15 mouse cellular contexts compared by ENCODE assay signal in the genomic region with DNA sequence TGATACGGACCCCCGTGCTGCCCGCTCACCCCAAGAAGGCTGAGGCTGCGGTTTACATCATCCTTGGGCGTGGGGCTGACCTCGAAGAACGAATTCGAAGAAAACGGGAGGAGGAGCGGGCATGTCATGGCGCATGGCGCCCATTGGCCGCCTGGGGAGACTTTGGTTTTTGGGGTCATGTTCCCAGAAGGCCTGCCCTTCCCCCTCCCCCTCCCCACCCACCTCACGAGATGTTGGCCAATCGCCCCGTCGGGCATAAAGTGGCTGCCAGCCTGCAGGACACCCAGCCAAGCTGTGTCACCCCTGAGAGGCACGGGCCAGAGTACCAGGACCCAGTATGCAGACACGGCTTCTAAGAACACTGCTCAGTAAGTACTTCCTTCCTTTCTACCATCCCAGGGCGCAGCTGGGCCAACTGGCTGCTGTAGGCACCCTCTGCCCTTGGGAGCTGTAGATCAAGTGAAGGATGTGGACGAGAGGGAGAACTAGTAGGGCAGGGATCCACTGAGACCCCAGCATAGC. TPM values are rescaled to one million over a fixed set of nuclear protein-coding genes. Genes with fewer than 3 reads are reported as not detected.
A peak's percentile ranks its signal among the peaks of the same experiment; 100 is the strongest.
DNase-seq lines count a peak whose midpoint lies in the region; ATAC-seq and TF ChIP-seq lines count a peak whose summit lies in the region.
"Had no signal": no experiment of that assay in that cellular context is flagged by ENCODE, and none has a peak within 500 bp of the region (broad histone marks: within the 10 kb centered on the region; RNA-seq: fewer than 3 reads in every experiment).

No protein-coding gene starts in this region.

- no peak overlapping the region for H3K4me2 ChIP-seq in lung, postnatal 0 days (replicated peaks; ENCODE audit: low read depth, low read length)
- H3K4me2 ChIP-seq in hindbrain, embryonic 14.5 days (replicated peaks) = no peak overlapping the region
- H3K4me2 ChIP-seq: embryonic facial prominence, embryonic 15.5 days; limb, embryonic 12.5 days; midbrain, embryonic 12.5 days had no signal

- H3K27ac ChIP-seq in lung, postnatal 0 days (ENCODE audit: low read length) = no peak overlapping the region
- peak overlapping the region; percentile 86 for H3K27ac ChIP-seq in bone marrow macrophage, adult 2 months (ENCODE audit: insufficient read depth, low read depth, low read length)
- H3K27ac ChIP-seq in macrophage = peak overlapping the region; percentile 93
- H3K27ac ChIP-seq in hindbrain, embryonic 14.5 days = no peak overlapping the region
- H3K27ac ChIP-seq: embryonic facial prominence, embryonic 15.5 days; limb, embryonic 12.5 days; midbrain, embryonic 12.5 days had no signal

- no peaks in the 10 kb centered on the region for H3K9me3 ChIP-seq in lung, postnatal 0 days (ENCODE audit: low read length)
- H3K9me3 ChIP-seq in hindbrain, embryonic 14.5 days (ENCODE audit: control insufficient read depth, low read length) = no peaks in the 10 kb centered on the region
- H3K9me3 ChIP-seq: embryonic facial prominence, embryonic 15.5 days; limb, embryonic 12.5 days; midbrain, embryonic 12.5 days had no signal

- peak overlapping the region; percentile 7 for H3K4me3 ChIP-seq in lung, adult 2 months (replicated peaks; ENCODE audit: extremely low read depth, low read depth, low read length)
- no peak overlapping the region for H3K4me3 ChIP-seq in lung, postnatal 0 days (ENCODE audit: low read depth, low read length)
- peak overlapping the region; percentile 82 for H3K4me3 ChIP-seq in bone marrow macrophage, adult 2 months (ENCODE audit: insufficient read depth, low read length)
- peak overlapping the region; percentile 96 for H3K4me3 ChIP-seq in macrophage (ENCODE audit: inconsistent target)
- no peak overlapping the region for H3K4me3 ChIP-seq in hindbrain, embryonic 14.5 days (replicated peaks; ENCODE audit: low read length)
- H3K4me3 ChIP-seq: embryonic facial prominence, embryonic 15.5 days; limb, embryonic 12.5 days; midbrain, embryonic 12.5 days had no signal

- peaks cover 22% of the 10 kb centered on the region for H3K79me2 ChIP-seq in macrophage (ENCODE audit: inconsistent target)

- no peak overlapping the region for H3K9ac ChIP-seq in lung, postnatal 0 days (replicated peaks; ENCODE audit: low read depth)
- no peak overlapping the region for H3K9ac ChIP-seq in hindbrain, embryonic 14.5 days
- H3K9ac ChIP-seq: embryonic facial prominence, embryonic 15.5 days; limb, embryonic 12.5 days; midbrain, embryonic 12.5 days had no signal

- TF ChIP-seq POLR2A in lung, adult 2 months (IDR thresholded peaks at IDR 0.05; ENCODE audit: borderline replicate concordance, extremely low read depth, low read depth, low read length) = 0 out of 2 replicates have a peak, but pooled peaks have one; percentile 6
- no peak for TF ChIP-seq POLR2A in bone marrow macrophage, adult 2 months (IDR thresholded peaks at IDR 0.05; ENCODE audit: borderline replicate concordance, low read depth, low read length)

- TF ChIP-seq EP300 in lung, postnatal 0 days (IDR thresholded peaks at IDR 0.05) = no peak

- no peak for TF ChIP-seq CTCF in lung, adult 2 months (IDR thresholded peaks at IDR 0.05; ENCODE audit: insufficient read depth, low read length)
- TF ChIP-seq CTCF in lung, postnatal 0 days (IDR thresholded peaks at IDR 0.05) = no peak
- no peak for TF ChIP-seq CTCF in bone marrow macrophage, adult 2 months (IDR thresholded peaks at IDR 0.05; ENCODE audit: low read depth, low read length)

- no peaks in the 10 kb centered on the region for H3K4me1 ChIP-seq in lung, adult 2 months (ENCODE audit: control insufficient read depth, insufficient read depth, low read length)
- no peaks in the 10 kb centered on the region for H3K4me1 ChIP-seq in lung, postnatal 0 days (ENCODE audit: insufficient read depth, low read depth, low read length)
- H3K4me1 ChIP-seq in bone marrow macrophage, adult 2 months (ENCODE audit: control insufficient read depth, insufficient read depth, low read length) = peaks cover 48% of the 10 kb centered on the region
- H3K4me1 ChIP-seq in hindbrain, embryonic 14.5 days (replicated peaks; ENCODE audit: control insufficient read depth, insufficient read depth, low read length) = no peaks in the 10 kb centered on the region
- H3K4me1 ChIP-seq: embryonic facial prominence, embryonic 15.5 days; limb, embryonic 12.5 days; midbrain, embryonic 12.5 days had no signal

- no peaks in the 10 kb centered on the region for H3K27me3 ChIP-seq in lung, postnatal 0 days (replicated peaks; ENCODE audit: insufficient read depth, low read length)
- H3K27me3 ChIP-seq in hindbrain, embryonic 14.5 days (ENCODE audit: control insufficient read depth, insufficient read depth, low read length) = no peaks in the 10 kb centered on the region
- H3K27me3 ChIP-seq: embryonic facial prominence, embryonic 15.5 days; limb, embryonic 12.5 days; midbrain, embryonic 12.5 days had no signal

- no peak for ATAC-seq in lung, postnatal 0 days
- ATAC-seq in hindbrain, embryonic 14.5 days (ENCODE audit: low FRiP score) = no peak

- DNase-seq in lung, adult 2 months = no peak
- DNase-seq in lung, postnatal 0 days (ENCODE audit: low spot score) = no peak
- peak; percentile 59 for DNase-seq in thymus, postnatal 4 days
- DNase-seq in kidney, adult 8-10 months = no peak
- no peak for DNase-seq in hindbrain, embryonic 14.5 days (ENCODE audit: low spot score)
- DNase-seq: adrenal gland, adult 2 months; cerebellum, adult 8-10 months; heart, postnatal 14 days; kidney, adult 2 months; layer of hippocampus, adult 9-11 months had no signal

- no peaks in the 10 kb centered on the region for H3K36me3 ChIP-seq in lung, postnatal 0 days (ENCODE audit: insufficient read depth, low read length)
- H3K36me3 ChIP-seq in macrophage (ENCODE audit: inconsistent target) = peaks cover 12% of the 10 kb centered on the region; the same call in 1 of the 2 replicates
- no peaks in the 10 kb centered on the region for H3K36me3 ChIP-seq in hindbrain, embryonic 14.5 days (replicated peaks; ENCODE audit: control insufficient read depth, insufficient read depth)
- H3K36me3 ChIP-seq: embryonic facial prominence, embryonic 15.5 days; limb, embryonic 12.5 days; midbrain, embryonic 12.5 days had no signal

- WGBS in lung, adult 2 months = 68% methylated on average over 21 of the region's 21 CpGs
- WGBS in lung, postnatal 0 days = 82% methylated on average over 20 of the region's 21 CpGs
- WGBS in macrophage (ENCODE audit: missing documents) = 4% methylated on average over 20 of the region's 21 CpGs
- WGBS in hindbrain, embryonic 14.5 days = 88% methylated on average over 21 of the region's 21 CpGs

RNA-seq across cellular contexts. Expression of gene Osm, which starts 0.4 kb away (rescaled TPM):
- 1.0 and 1.3 TPM in 2 replicates for polyA plus RNA-seq in lung, adult 2 months (2012; rRNA removed)
- polyA plus RNA-seq in lung, postnatal 0 days (2015; fragmentation: Nextera tagmentation; extraction: Ambion mirVana) = 0.69 and 1.3 TPM in 2 replicates
- polyA plus RNA-seq in bone marrow macrophage, adult 2 months (2012; ENCODE audit: insufficient read depth, insufficient read length, missing spikeins) = 5.3 and 6.2 TPM in 2 replicates
- total RNA-seq in macrophage (2018; cell fraction: chromatin; rRNA removed) = 100 to 1,000 TPM in 1 of 26 experiments, 10 to 100 TPM in 21, 1 to 10 TPM in 4; 5.0 to 109 (median 19.2) TPM
- 100 to 1,000 TPM in 7 of 26 experiments, 10 to 100 TPM in 16, 1 to 10 TPM in 3; 6.2 to 178 (median 25.6) TPM for total RNA-seq in macrophage (2018; cell fraction: cytosol; rRNA removed)
- total RNA-seq in macrophage (2018; cell fraction: nucleus; rRNA removed) = 100 to 1,000 TPM in 8 of 26 experiments, 10 to 100 TPM in 18; 12.8 to 152 (median 30.9) TPM
- 9.4 to 10.8 TPM (median 9.9 TPM) in 3 replicates for polyA plus RNA-seq in macrophage (2018)
- polyA plus RNA-seq in hindbrain, embryonic 14.5 days (2014; fragmentation: Nextera tagmentation; extraction: Ambion mirVana) = not detected in 2 replicates
- polyA plus RNA-seq: limb, embryonic 12.5 days; midbrain, embryonic 12.5 days had no signal

RNA-seq across cellular contexts. Expression of gene Castor1, which starts 18.6 kb away (rescaled TPM):
- polyA plus RNA-seq in lung, adult 2 months (2012; rRNA removed) = 23.3 and 26.2 TPM in 2 replicates
- 16.5 and 17.8 TPM in 2 replicates for polyA plus RNA-seq in lung, postnatal 0 days (2015; fragmentation: Nextera tagmentation; extraction: Ambion mirVana)
- 4.1 and 5.4 TPM in 2 replicates for polyA plus RNA-seq in bone marrow macrophage, adult 2 months (2012; ENCODE audit: insufficient read depth, insufficient read length, missing spikeins)
- total RNA-seq in macrophage (2018; cell fraction: chromatin; rRNA removed) = 1 to 10 TPM in 12 of 26 experiments, under 1 TPM in 7, not detected in 7; 0.44 to 4.1 (median 1.3) TPM
- 1 to 10 TPM; 1.1 to 5.2 (median 2.6) TPM for total RNA-seq in macrophage (2018; cell fraction: cytosol; rRNA removed)
- total RNA-seq in macrophage (2018; cell fraction: nucleus; rRNA removed) = 1 to 10 TPM in 16 of 26 experiments, under 1 TPM in 7, not detected in 3; 0.30 to 3.1 (median 1.4) TPM
- 2.2 to 3.4 TPM (median 2.2 TPM) in 3 replicates for polyA plus RNA-seq in macrophage (2018)
- 3.8 and 4.5 TPM in 2 replicates for polyA plus RNA-seq in hindbrain, embryonic 14.5 days (2014; fragmentation: Nextera tagmentation; extraction: Ambion mirVana)

RNA-seq across cellular contexts. Expression of gene Lif, which starts 20.8 kb away (rescaled TPM):
- 3.5 and 4.9 TPM in 2 replicates for polyA plus RNA-seq in lung, adult 2 months (2012; rRNA removed)
- polyA plus RNA-seq in lung, postnatal 0 days (2015; fragmentation: Nextera tagmentation; extraction: Ambion mirVana) = 0.57 and 0.94 TPM in 2 replicates
- 0.21 TPM in 1 of 2 replicates, not detected in the other for polyA plus RNA-seq in bone marrow macrophage, adult 2 months (2012; ENCODE audit: insufficient read depth, insufficient read length, missing spikeins)
- total RNA-seq in macrophage (2018; cell fraction: chromatin; rRNA removed) = 10 to 100 TPM in 5 of 26 experiments, 1 to 10 TPM in 4, under 1 TPM in 8, not detected in 9; 0.13 to 94.1 (median 1.3) TPM
- 10 to 100 TPM in 3 of 26 experiments, 1 to 10 TPM in 2, under 1 TPM in 17, not detected in 4; 0.03 to 32.8 (median 0.21) TPM for total RNA-seq in macrophage (2018; cell fraction: cytosol; rRNA removed)
- 100 to 1,000 TPM in 1 of 26 experiments, 10 to 100 TPM in 3, 1 to 10 TPM in 7, under 1 TPM in 10, not detected in 5; 0.17 to 116 (median 1.0) TPM for total RNA-seq in macrophage (2018; cell fraction: nucleus; rRNA removed)
- polyA plus RNA-seq in macrophage (2018) = 0.06 to 0.14 TPM in 2 of 3 replicates, not detected in the other
- polyA plus RNA-seq in hindbrain, embryonic 14.5 days (2014; fragmentation: Nextera tagmentation; extraction: Ambion mirVana) = 0.29 TPM in 1 of 2 replicates, not detected in the other
- polyA plus RNA-seq: midbrain, embryonic 12.5 days had no signal

RNA-seq across cellular contexts. Expression of gene Tbc1d10a, which starts 50.0 kb away (rescaled TPM):
- polyA plus RNA-seq in lung, adult 2 months (2012; rRNA removed) = 72.8 and 78.3 TPM in 2 replicates
- 41.7 and 43.8 TPM in 2 replicates for polyA plus RNA-seq in lung, postnatal 0 days (2015; fragmentation: Nextera tagmentation; extraction: Ambion mirVana)
- 16.2 and 17.8 TPM in 2 replicates for polyA plus RNA-seq in bone marrow macrophage, adult 2 months (2012; ENCODE audit: insufficient read depth, insufficient read length, missing spikeins)
- 10 to 100 TPM; 20.1 to 91.9 (median 38.6) TPM for total RNA-seq in macrophage (2018; cell fraction: chromatin; rRNA removed)
- total RNA-seq in macrophage (2018; cell fraction: cytosol; rRNA removed) = 10 to 100 TPM in 25 of 26 experiments, 1 to 10 TPM in 1; 9.3 to 29.4 (median 18.4) TPM
- 10 to 100 TPM; 14.5 to 65.4 (median 28.4) TPM for total RNA-seq in macrophage (2018; cell fraction: nucleus; rRNA removed)
- polyA plus RNA-seq in macrophage (2018) = 9.4 to 23.8 TPM (median 16.5 TPM) in 3 replicates
- 23.7 and 25.6 TPM in 2 replicates for polyA plus RNA-seq in hindbrain, embryonic 14.5 days (2014; fragmentation: Nextera tagmentation; extraction: Ambion mirVana)

Comparison
In these comparisons a context has a peak if more than half of its experiments do, and no peak if none do; other contexts are left out.
1. H3K4me3 ChIP-seq: peak in lung, adult 2 months (single experiment), bone marrow macrophage, adult 2 months (single experiment) and macrophage (single experiment); none in lung, postnatal 0 days (single experiment) and hindbrain, embryonic 14.5 days (single experiment).
2. H3K27ac ChIP-seq: peak in bone marrow macrophage, adult 2 months (single experiment) and macrophage (single experiment); none in lung, postnatal 0 days (single experiment) and hindbrain, embryonic 14.5 days (single experiment).